Mouse (Mus musculus) lung, adult 2 months (tissue): ENCODE measurements around the gene Rassf7. TPM values are rescaled to one million over a fixed set of nuclear protein-coding genes. Genes with fewer than 3 reads are reported as not detected.

ENCODE experiments used
- DNase-seq: peaks from one replicate; pipeline ENCODE4 v3.0.0; 2022
- H3K4me1 ChIP-seq: fragments of 200-500 bp; 2 replicates; pipeline ENCODE4 v1.6.1; 2011; ENCODE audit warnings: low read length; ENCODE audit not compliant: control insufficient read depth, insufficient read depth
- H3K4me3 ChIP-seq: fragments of 200-500 bp; replicated peaks from 2 replicates; pipeline ENCODE3; 2011; ENCODE audit warnings: low read depth, mild to moderate bottlenecking, control low read depth, low read length; ENCODE audit errors: extremely low read depth
- CTCF ChIP-seq: fragments of 200-500 bp; IDR thresholded peaks from 2 replicates; pipeline ENCODE4 v1.5.1; 2011; ENCODE audit warnings: mild to moderate bottlenecking, low read length, control low read depth; ENCODE audit not compliant: insufficient read depth
- POLR2A ChIP-seq: fragments of 200-500 bp; IDR thresholded peaks from 2 replicates; pipeline ENCODE4 v1.6.1; 2011; ENCODE audit warnings: low read depth, mild to moderate bottlenecking, control low read depth, low read length, borderline replicate concordance; ENCODE audit errors: extremely low read depth
- WGBS: fragments of 180-500 bp; shearing (Covaris S2); methylation state at CpG from one replicate; pipeline ENCODE4 v1.1.7; 2018; 5-methylcytosine and 5-hydroxymethylcytosine counted together
- polyA plus RNA-seq: library from polyadenylated mRNA; depleted of rRNA; stranded (reverse); fragments of >200 nt; gene quantifications from 2 replicates; pipeline ENCODE4 v1.2.3, GENCODE M21; 2012

The Rassf7 gene
- polyA plus RNA-seq, 1 experiment: 92.9 TPM

DNA sequence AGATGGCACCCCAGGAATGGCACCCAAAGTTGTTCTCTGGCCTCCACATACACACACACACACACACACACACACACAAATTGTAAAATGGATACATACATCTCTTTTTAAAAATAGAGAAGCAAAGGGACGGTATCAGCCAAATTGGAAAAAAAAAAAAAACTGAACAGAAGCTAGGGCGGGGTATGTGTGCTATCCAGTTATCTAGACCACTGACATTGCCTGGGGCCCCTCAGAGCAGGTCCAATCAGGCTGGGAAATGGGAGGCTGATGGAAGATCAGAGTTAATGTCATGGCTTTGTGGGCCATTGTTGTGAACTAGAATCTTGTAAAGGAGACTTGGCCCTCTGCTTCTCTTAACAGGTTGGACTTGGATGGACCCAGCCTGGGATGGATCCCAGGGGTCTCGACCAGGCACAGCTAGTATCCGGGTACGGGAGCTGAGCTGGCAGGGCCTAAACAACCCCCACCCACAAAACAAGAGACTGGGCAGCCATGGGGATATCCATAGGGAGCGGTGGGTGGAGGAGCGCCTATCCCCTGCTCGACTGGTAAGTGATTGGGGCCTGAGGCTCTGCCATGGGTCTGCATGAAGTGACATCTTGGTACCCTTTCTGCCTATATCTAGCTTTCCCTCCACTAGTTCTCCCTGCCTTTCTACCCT, 18.9 kb upstream of the Rassf7 start:
- TF ChIP-seq POLR2A: no peak
- TF ChIP-seq CTCF: no peak
- no peak for DNase-seq
- H3K4me1 ChIP-seq: peaks cover 5% of the 10 kb centered on the region
- H3K4me3 ChIP-seq: no peak overlapping the region
- WGBS: 95% methylated on average over 8 of the region's 8 CpGs

DNA sequence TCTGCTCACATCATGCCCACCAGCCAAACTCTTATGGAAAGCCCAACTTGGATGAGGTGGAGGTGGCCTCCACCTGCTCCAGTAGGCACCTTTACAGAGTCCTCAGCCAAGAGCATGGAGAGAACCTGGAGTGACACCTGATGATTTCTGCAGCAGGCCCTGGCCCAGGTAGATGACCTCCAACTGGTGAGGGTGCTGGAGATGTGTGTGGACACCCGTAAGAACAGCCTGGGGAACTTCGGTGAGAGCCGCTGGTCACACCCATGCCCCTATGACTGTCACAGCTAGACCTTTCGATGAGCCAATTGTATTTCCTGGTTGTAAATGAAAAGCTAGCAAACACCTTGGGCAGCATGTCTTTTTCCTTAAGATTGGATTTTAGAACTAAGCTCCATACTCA, 17.5 kb upstream of the Rassf7 start:
- 93% methylated on average over 4 of the region's 4 CpGs for WGBS
- Histone ChIP-seq H3K4me1 (no peaks in the 10 kb centered on the region; the same call in 1 of the 2 replicates), H3K4me3 (no peak overlapping the region)
- no peak for DNase-seq
- TF ChIP-seq POLR2A (no peak), CTCF (no peak)

- DNase-seq: no peak
- no peak for TF ChIP-seq POLR2A
- TF ChIP-seq CTCF: no peak
- H3K4me3 ChIP-seq: no peak overlapping the region
- no peaks in the 10 kb centered on the region for H3K4me1 ChIP-seq
- 68% methylated on average over 3 of the region's 3 CpGs for WGBS
Measured at GRCm38 (mm10) chr7:141204546-141204945, 11.1 kb upstream of the Rassf7 start.

DNA sequence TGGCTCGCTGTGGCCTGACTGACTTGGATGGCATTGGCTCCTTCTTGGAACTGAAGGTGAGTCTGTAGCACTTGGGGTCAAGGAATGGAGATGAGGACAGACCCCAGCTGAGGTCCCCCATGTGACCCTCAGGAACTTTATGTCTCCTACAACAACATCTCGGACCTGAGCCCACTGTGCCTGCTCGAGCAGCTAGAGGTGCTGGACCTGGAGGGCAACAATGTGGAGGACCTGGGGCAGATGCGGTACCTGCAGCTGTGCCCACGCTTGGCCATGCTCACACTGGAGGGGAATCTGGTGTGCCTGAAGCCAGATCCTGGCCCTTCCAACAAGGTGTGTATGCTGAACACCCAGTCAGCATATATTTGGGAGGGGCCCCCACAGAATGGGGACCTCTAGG, 10.2 kb upstream of the Rassf7 start:
- no peak for DNase-seq
- no peaks in the 10 kb centered on the region for H3K4me1 ChIP-seq
- no peak overlapping the region for H3K4me3 ChIP-seq
- TF ChIP-seq POLR2A (no peak), CTCF (no peak)
- WGBS: 93% methylated on average over 5 of the region's 5 CpGs

GRCm38 (mm10) chr7:141206182-141206937, 9.3 kb upstream of the Rassf7 start:
- 95% methylated on average over 18 of the region's 18 CpGs for WGBS
- TF ChIP-seq CTCF (no peak), POLR2A (no peak)
- Histone ChIP-seq H3K4me3 (no peak overlapping the region), H3K4me1 (no peaks in the 10 kb centered on the region)
- DNase-seq: no peak

- no peak for DNase-seq
- Histone ChIP-seq H3K4me1 (no peaks in the 10 kb centered on the region), H3K4me3 (no peak overlapping the region)
- WGBS: 70% methylated on average over 3 of the region's 3 CpGs
- TF ChIP-seq CTCF (no peak), POLR2A (no peak)
Measured at GRCm38 (mm10) chr7:141209526-141209925, 6.1 kb upstream of the Rassf7 start.

DNA sequence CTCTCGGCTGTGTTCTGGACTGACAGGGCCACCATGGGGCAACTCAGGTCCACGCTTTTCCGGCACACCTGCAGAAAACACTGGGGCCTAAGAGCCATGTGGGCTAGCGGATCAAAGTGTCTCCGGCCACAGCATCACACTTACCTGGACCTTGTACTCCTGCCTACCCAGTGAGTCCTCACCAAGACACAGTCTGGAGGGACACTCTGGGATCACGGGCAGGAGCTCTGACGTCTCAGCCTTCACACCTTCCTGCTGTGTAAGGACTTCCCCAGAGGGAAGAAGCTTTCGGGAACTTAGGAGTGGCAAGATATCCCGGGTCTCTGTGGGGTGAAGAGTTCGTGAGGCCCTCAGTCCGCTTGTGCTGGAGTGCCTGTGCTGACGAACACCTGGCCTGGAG, 5.5 kb upstream of the Rassf7 start:
- H3K4me3 ChIP-seq: no peak overlapping the region
- no peak for DNase-seq
- TF ChIP-seq POLR2A: no peak
- TF ChIP-seq CTCF: no peak
- WGBS: 65% methylated on average over 12 of the region's 12 CpGs
- no peaks in the 10 kb centered on the region for H3K4me1 ChIP-seq

- H3K4me3 ChIP-seq: no peak overlapping the region
- WGBS: 86% methylated on average over 14 of the region's 14 CpGs
Measured at GRCm38 (mm10) chr7:141210606-141211131, 5.0 kb upstream of the Rassf7 start.

GRCm38 (mm10) chr7:141213133-141213532, 2.5 kb upstream of the Rassf7 start:
- 89% methylated on average over 3 of the region's 3 CpGs for WGBS
- TF ChIP-seq POLR2A: no peak
- no peak for TF ChIP-seq CTCF
- Histone ChIP-seq H3K4me1 (0 out of 2 replicates have a peak, but pooled peaks cover 7% of the 10 kb centered on the region), H3K4me3 (no peak overlapping the region)
- no peak for DNase-seq

More at GRCm38 (mm10) chr7:141210606-141211131, 5.0 kb upstream of the Rassf7 start:
- no peaks in the 10 kb centered on the region for H3K4me1 ChIP-seq
- TF ChIP-seq POLR2A: no peak
- TF ChIP-seq CTCF: no peak
- DNase-seq: no peak

DNA sequence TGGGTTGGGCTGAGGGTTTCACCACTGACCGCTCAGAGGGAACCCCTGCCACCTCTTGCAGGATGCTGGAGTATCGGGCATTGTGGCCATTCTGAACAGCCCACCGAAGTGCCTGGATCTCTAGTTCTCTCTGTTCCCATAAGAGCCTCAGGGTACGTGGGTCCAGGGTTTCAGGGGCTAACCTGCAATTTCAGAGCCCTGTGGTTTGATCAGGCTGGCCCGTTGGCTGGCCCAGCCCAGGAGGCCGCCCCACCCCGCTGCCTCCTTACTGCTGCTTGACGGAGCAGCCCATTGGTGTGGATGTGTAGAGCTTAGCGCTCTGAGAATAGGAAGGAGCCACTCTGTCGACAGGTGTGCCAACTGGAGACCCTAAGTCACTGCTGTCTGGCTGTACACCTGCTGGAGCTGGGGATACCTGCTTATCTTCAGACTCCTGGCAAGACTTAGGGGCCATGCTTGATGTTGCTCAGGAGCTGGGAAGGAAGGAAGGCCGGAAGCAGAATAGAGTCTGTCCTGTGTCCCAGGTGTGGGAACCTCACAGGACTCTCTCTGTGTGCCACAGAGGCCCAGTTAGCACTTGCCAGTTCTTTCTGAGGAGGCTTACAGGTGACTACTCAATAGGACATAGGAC, 1.9 kb upstream of the Rassf7 start, which contains the start of gene Lmntd2:
TSS of gene Lmntd2 (minus strand) at position 476 of the 631 bp plus-strand sequence.
- WGBS: 93% methylated on average over 11 of the region's 11 CpGs

More for the DNA sequence above, 1.9 kb upstream of the Rassf7 start, which contains the start of gene Lmntd2:
- DNase-seq: no peak
- 0 out of 2 replicates have a peak, but pooled peaks cover 7% of the 10 kb centered on the region for H3K4me1 ChIP-seq
- H3K4me3 ChIP-seq: no peak within 1 kb of the TSS
- TF ChIP-seq CTCF (no peak), POLR2A (no peak)
